Mouse (Mus musculus): ENCODE results near the gene Olfr1477.

DNA sequence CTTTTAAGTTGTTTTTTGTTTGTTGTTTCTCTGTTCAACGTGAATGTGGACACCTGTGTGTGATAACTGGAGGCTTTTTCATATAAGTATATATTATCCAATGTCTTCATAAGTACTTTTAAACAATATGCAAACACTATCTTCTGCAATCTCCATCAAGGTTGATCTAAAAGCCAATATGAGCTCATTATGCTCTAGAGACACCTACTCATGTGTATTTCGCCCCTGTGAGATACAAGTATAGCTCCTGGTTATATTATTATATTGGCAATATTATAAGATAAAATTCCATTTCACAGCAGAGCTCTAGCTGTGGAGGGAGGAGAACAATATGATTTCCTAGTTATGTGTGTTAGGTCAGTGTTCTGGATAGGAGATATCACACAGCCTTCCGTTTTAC lies at the start of gene Olfr1477:
- TF ChIP-seq POLR2AphosphoS5 (IDR thresholded peaks at IDR 0.05; ENCODE audit: insufficient replicate concordance, low read depth, low read length), result no peak
- TF ChIP-seq CTCF (IDR thresholded peaks at IDR 0.05; ENCODE audit: low read depth, low read length), result no peak
- no peak for TF ChIP-seq TAL1 (conservative IDR thresholded peaks at IDR 0.05; ENCODE audit: low read depth, low read length)

Measured in G1E (cell line).